Mouse (Mus musculus) megakaryocyte, adult 5-6 weeks (primary cell): Measurements from ENCODE around the gene Sirt6. TPM values are rescaled to one million over a fixed set of nuclear protein-coding genes. Genes with fewer than 3 reads are reported as not detected.

Source experiments
- ATAC-seq: 2 replicates; pipeline ENCODE4 v1.8.0; 2016; ENCODE audit warnings: mild to moderate bottlenecking, inconsistent platforms; ENCODE audit not compliant: poor library complexity, severe bottlenecking
- total RNA-seq, 2 experiments: library from RNA; stranded (forward) in 1 of 2; stranded (reverse) in 1 of 2; fragments of 153-499, 151-499 nt in 1 of 2; fragments of 221-1000, 200-1000 nt in 1 of 2; gene quantifications; 2 replicates each; pipeline versions ENCODE4 v1.2.3 to v1.2.4; 2015 to 2017

The Sirt6 gene
- total RNA-seq, 2 experiments from 2014 or later = 2.5 to 6.3 TPM

DNA sequence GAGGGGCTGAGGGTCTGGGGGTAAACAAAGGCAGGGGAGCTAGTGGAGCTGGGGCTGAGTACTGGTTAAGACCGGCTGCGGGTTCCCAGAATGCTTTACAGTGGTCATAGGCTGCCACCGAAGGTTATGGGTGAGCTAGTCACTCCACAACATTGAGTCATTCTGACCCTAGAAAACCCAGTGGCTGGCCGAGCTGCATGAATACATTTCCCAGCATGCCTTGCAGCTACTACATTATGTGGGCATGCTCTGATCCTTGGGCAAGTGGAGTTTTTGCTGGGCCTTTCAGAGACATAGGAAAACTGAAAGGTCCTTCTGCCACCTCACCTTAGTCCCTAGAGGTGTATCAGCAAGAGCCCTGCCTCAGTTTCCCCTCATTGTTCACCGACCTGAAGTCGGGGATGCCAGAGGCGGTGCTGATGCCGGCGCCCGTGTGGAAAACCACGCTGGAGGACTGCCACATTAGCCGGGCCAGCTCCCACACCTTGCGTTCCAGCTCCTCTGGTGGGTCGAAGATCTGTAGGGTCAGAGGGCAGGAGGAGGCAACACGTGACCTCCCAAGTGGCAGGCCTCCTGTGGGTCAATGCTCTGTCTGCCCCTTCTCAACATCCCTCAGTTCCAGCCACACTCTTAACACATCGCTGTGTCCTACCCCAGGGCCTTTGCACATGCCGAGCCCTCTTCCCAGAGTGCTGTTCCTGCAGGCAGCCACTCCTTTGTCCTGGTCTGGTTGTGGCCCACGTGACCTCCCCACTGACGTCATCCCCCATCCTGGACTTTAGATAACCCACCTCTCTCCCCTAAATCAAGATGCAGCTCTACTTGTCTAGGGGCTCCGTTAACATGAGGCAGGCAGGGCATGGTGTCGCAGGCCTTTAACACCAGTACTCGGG lies 1.2 kb downstream of the Sirt6 start:
- ATAC-seq = no peak

DNA sequence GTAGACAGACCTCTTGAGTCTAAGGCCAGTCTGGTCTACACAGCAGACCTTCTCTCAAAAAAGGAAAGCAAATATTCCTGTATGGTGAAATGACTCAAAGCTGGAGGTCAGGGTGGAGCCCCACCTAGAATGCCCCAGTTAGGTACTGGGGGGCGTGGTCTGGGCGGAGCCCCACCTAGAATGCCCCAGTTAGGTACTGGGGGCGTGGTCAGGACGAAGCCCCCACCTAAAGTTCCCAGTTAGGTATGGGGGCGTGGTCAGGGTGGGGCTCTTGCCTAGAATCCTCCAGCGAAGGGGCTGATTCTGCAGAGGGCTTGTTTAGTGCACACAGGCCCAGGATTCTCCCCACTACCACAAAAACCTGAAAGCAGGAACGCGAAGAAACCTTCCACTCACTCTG lies 4.2 kb downstream of the Sirt6 start:
- no peak for ATAC-seq

DNA sequence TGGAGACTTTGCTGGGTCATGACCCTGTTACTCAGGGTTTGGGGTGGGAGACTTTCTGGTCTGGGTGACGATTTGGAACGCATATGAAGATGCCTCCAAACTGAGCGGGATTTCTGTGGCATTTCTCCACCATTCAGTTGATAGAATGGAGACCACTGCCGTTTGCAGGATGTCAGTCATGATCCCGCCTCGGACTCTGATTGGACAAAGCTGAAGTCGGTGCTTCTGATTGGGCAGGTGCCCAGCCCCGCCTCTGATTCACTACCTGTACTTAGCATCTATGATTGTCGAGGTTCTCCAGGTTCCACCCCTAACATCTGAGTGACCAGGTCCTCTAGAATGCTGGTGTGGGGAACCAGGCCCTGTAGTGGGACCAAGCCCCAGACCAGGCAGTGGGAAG lies 6.8 kb downstream of the Sirt6 start:
- no peak for ATAC-seq

GRCm38 (mm10) chr10:81619976-81620375 lies 7.6 kb downstream of the Sirt6 start:
- no peak for ATAC-seq

GRCm38 (mm10) chr10:81615486-81615885 lies 12.1 kb downstream of the Sirt6 start:
- ATAC-seq = no peak

DNA sequence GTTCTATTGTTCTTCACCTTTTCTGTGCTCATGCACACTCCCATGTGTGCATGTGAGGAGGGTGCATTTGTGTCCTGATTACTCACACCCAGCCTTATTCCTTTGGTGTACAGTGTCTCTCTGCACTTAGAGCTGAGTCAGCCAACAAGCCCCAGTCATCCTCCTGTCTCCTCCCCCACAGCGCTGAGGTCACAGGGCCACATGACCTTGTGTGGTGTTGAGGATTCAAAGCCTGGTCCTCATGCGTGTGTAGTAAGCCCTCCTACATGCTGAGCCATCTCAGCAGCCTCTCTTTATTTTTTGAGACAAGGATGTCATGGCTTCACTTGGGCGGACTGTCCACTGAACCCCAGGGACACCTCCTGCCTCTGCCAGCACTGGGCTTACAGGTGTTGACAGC lies 14.8 kb downstream of the Sirt6 start:
- no peak for ATAC-seq

DNA sequence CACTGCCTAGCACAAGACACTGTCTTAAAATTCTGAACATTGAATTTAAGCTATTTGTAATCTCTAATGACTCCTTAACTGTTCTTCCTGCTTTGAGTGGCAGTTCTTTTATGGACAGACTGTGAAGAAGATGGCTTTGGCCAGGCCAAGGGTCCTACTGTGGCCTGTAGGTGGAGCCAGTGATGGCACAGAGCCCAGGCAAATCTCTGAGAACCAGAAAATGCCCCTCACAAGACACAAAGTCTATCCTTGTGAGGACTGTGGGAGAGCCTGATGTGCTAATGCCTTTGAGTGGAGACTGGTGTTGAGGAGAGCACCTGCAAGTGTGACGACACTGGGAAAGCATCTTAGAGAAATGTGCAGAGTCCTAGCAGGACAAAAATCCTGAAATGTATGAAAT lies 19.3 kb downstream of the Sirt6 start:
- ATAC-seq = no peak

- peak; percentile 85 for ATAC-seq
Observed at GRCm38 (mm10) chr10:81605974-81606751, 21.4 kb downstream of the Sirt6 start, which contains the start of gene BC025920. BC025920 (plus strand) TSS chr10:81606270.

GRCm38 (mm10) chr10:81605666-81605973 lies 22.0 kb downstream of the Sirt6 start:
- ATAC-seq = no peak

DNA sequence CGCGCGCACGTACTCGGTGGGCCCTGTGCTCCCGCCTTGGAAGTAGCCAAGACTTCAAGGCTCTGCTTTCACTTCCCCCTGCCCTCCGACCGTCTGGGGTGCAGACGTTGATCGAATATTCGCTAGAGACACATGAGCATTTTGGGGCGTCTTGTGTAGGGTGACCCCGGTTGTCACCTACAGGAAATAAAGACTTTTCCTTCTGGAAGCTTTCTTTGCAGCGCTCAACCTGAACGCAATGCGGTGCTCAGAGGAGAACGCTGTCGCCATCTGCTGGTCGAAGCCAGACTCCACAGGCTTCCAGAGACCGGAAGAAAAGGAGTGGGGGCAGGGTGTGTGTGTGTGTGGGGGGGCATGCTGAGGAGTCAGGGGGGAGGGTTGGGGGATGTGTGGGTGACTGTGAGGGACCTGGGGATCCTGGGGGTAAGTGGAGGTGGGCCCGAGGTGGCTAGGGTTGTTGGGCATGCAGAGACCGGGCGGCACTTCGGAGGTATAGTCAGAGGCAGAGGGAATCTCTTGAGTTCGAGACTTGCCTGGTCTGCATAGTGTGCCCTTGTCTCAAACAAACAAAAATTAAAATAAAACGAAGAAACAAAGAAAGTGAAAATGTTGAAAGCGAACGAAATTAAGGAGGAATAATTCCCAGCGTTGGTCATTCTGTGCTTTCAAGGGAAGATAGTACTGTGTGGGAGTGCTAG lies 22.5 kb downstream of the Sirt6 start:
- ATAC-seq = peak; percentile 50

DNA sequence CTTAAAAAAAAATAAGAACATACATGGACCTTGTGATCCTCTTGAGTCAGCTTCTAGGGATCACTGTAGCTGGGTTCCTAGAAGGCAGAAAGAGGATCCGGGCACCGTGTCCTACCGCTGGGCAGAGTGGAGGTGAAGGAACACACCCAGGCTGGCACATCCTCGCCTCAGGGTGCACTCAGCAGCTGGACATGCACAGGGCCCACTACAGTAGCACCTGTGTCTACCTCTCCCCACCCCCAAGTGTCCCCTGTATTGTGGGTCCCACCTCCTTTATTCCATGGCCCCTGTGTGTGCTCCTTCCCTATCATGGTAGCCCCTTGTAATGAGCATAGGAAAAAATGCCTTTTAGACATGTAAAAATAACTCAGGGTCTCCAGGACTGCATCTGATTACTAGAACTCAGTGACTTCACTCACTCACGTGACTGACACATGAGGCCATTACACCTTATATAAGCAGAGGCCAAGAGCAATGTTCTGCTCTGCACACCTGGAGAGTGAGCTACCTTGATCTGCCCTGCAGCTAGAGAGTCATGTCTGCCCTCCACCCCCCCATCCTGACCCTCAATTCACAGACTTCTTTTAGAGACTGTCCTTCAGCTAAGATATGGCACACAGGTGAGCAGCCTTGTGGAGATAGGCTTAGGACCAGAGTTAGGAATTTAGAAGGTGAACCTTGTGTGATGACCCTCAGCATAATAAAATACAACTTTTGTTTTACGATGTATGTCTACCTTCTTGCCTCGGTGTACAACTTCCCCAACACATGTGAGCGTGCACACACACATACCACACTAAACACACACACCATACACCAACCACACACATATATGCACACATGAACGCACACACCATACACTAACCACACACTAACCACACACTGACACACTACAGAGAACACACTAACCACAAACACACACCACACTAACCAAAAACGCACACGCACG lies 23.3 kb downstream of the Sirt6 start:
- ATAC-seq = no peak

DNA sequence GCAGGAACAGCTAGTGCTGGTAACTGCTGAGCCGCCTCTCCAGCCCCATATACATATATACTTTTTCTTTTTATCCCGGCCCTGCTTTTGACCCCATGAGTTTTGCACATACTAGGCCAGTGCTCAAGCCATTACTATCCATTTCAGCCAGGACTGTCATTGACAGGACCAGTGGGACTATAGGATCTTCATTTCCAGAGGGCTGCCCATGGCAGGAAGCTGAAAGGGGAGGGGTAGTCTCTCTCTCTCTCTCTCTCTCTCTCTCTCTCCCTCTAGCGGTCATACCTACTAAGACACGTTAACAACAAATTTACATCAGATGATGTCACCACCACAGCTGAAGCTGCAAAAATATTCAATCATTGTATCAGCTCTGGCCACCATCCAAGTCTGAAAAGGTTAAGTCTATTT lies 24.9 kb downstream of the Sirt6 start:
- ATAC-seq = peak; percentile 31

- no peak for ATAC-seq
Observed at GRCm38 (mm10) chr10:81601396-81601905, 26.1 kb downstream of the Sirt6 start.

- peak; percentile 80 for ATAC-seq
Observed at GRCm38 (mm10) chr10:81600738-81601203, 26.8 kb downstream of the Sirt6 start, which contains the start of gene Tle6. Tle6 (minus strand) TSS chr10:81601073.

DNA sequence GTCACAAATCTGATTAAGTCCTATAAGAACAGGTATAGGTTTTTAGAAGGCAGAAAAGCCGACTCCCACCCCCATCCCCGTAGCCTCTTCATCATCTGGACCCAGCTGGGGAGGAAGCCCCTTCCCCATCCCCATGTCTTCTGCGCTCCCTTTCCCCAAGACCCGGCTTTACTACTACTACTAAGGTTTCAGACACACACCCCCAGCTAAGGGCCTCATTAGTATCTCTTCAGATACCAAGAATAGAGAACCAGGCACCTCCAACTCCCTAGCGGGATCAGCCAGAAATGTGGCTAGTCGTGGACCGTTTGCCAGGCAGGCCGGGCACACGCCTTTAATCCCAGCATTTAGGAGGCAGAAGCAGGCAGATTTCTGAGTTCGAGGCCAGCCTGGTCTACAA lies 27.5 kb downstream of the Sirt6 start:
- ATAC-seq = no peak

DNA sequence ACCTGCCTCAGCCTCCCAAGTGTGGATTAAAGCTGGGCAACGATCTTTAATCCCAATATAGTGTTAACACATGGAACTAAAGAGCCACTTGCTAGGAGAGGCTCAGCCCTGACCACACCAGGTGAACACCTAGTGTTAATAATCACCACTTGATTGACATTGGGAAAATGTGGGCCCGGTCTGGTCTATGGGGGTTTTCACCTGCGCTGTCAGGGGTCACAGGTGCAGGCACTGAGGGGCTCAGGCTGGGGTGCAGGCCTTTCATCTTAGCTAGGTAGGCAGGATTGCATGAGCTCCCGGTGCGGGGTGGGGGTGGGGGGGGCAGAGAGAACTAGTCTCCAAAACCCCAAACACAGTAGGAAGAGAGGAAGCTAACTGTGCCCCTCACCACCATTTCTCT lies 28.0 kb downstream of the Sirt6 start:
- no peak for ATAC-seq

- ATAC-seq = no peak
Observed at GRCm38 (mm10) chr10:81598871-81599270, 28.7 kb downstream of the Sirt6 start.

GRCm38 (mm10) chr10:81598342-81598741 lies 29.3 kb downstream of the Sirt6 start:
- ATAC-seq = no peak

- ATAC-seq = peak; percentile 30; the same call in 1 of the 2 replicates
Observed at GRCm38 (mm10) chr10:81597137-81597950, 30.3 kb downstream of the Sirt6 start.
